Mouse (Mus musculus): ENCODE results near the gene Klhl8. TPM values are rescaled to one million over a fixed set of nuclear protein-coding genes. Genes with fewer than 3 reads are reported as not detected.
A peak's percentile ranks its signal among the peaks of the same experiment; 100 is the strongest.

Klhl8 gene
- total RNA-seq, 1 experiment, result 12.0 TPM

GRCm38 (mm10) chr5:103814551-103815248 is 96.4 kb downstream of the Klhl8 start:
- Histone ChIP-seq H3K9ac (ENCODE audit: insufficient read depth, low read depth, low read length, poor library complexity, severe bottlenecking) (peak overlapping the region; percentile 2; the same call in 1 of the 2 replicates), H3K9me3 (ENCODE audit: control insufficient read depth, insufficient read depth, low read depth, low read length) (no peaks in the 10 kb centered on the region), H3K4me1 (ENCODE audit: control insufficient read depth in 2 of 2, insufficient read depth in 2 of 2, low read length in 2 of 2, poor library complexity in 1 of 2) (peaks cover 19 to 23% of the 10 kb centered on the region in 2 experiments), H3K36me3 (ENCODE audit: control insufficient read depth, insufficient read depth, low read length, poor library complexity, severe bottlenecking) (peaks cover 1% of the 10 kb centered on the region; the same call in 1 of the 2 replicates), H3K4me3 (ENCODE audit: insufficient read depth in 1 of 2, low read depth in 1 of 2, low read length in 2 of 2, poor library complexity in 1 of 2, severe bottlenecking in 1 of 2) (peak overlapping the region in 1 of 2 experiments; percentile 1; a peak in 1 of 4 replicates), H3K27ac (ENCODE audit: insufficient read depth, low read depth, low read length, poor library complexity, severe bottlenecking) (no peak overlapping the region)
- in situ Hi-C loops (cut with MboI; ENCODE audit: low sequenced_read_pairs in 2 of 2, unreplicated experiment in 2 of 2), result no loop called here
- TF ChIP-seq ZC3H11A (IDR thresholded peaks at IDR 0.05; ENCODE audit: borderline replicate concordance, low read depth, low read length) (no peak), CHD2 (IDR thresholded peaks at IDR 0.05; ENCODE audit: low read depth, low read length) (no peak), HCFC1 (IDR thresholded peaks at IDR 0.05; ENCODE audit: borderline replicate concordance, insufficient read depth, low read length) (no peak), ZNF384 (IDR thresholded peaks at IDR 0.05; ENCODE audit: low read depth, low read length) (no peak), MAFK (IDR thresholded peaks at IDR 0.05; ENCODE audit: insufficient read depth, low read depth, low read length) (no peak)
- no peak for DNase-seq (ENCODE audit: low read depth, low spot score)

- peak overlapping the region in 1 of 2 experiments; percentile 1; a peak in 1 of 4 replicates for H3K4me3 ChIP-seq (ENCODE audit: insufficient read depth in 1 of 2, low read depth in 1 of 2, low read length in 2 of 2, poor library complexity in 1 of 2, severe bottlenecking in 1 of 2)
- H3K4me1 ChIP-seq (ENCODE audit: control insufficient read depth in 2 of 2, insufficient read depth in 2 of 2, low read length in 2 of 2, poor library complexity in 1 of 2), result peaks cover 19 to 23% of the 10 kb centered on the region in 2 experiments
- H3K27ac ChIP-seq (ENCODE audit: insufficient read depth, low read depth, low read length, poor library complexity, severe bottlenecking), result peak overlapping the region; percentile 37; the same call in 1 of the 2 replicates
- in situ Hi-C loops (cut with MboI; ENCODE audit: low sequenced_read_pairs in 2 of 2, unreplicated experiment in 2 of 2), result no loop called here
- TF ChIP-seq MAFK (IDR thresholded peaks at IDR 0.05; ENCODE audit: insufficient read depth, low read depth, low read length), result no peak
- no peak for TF ChIP-seq ZC3H11A (IDR thresholded peaks at IDR 0.05; ENCODE audit: borderline replicate concordance, low read depth, low read length)
- no peak for TF ChIP-seq ZNF384 (IDR thresholded peaks at IDR 0.05; ENCODE audit: low read depth, low read length)
- TF ChIP-seq CHD2 (IDR thresholded peaks at IDR 0.05; ENCODE audit: low read depth, low read length), result no peak
- no peak for TF ChIP-seq HCFC1 (IDR thresholded peaks at IDR 0.05; ENCODE audit: borderline replicate concordance, insufficient read depth, low read length)
- no peak overlapping the region; the same call in 1 of the 2 replicates for H3K9ac ChIP-seq (ENCODE audit: insufficient read depth, low read depth, low read length, poor library complexity, severe bottlenecking)
- no peaks in the 10 kb centered on the region for H3K9me3 ChIP-seq (ENCODE audit: control insufficient read depth, insufficient read depth, low read depth, low read length)
- no peaks in the 10 kb centered on the region; the same call in 1 of the 2 replicates for H3K36me3 ChIP-seq (ENCODE audit: control insufficient read depth, insufficient read depth, low read length, poor library complexity, severe bottlenecking)
- DNase-seq (ENCODE audit: low read depth, low spot score), result no peak
Measured at GRCm38 (mm10) chr5:103813997-103814542, 97.0 kb downstream of the Klhl8 start.

- Histone ChIP-seq H3K9ac (ENCODE audit: insufficient read depth, low read depth, low read length, poor library complexity, severe bottlenecking) (no peak overlapping the region), H3K36me3 (ENCODE audit: control insufficient read depth, insufficient read depth, low read length, poor library complexity, severe bottlenecking) (no peaks in the 10 kb centered on the region; the same call in 1 of the 2 replicates), H3K4me3 (ENCODE audit: insufficient read depth in 1 of 2, low read depth in 1 of 2, low read length in 2 of 2, poor library complexity in 1 of 2, severe bottlenecking in 1 of 2) (peak overlapping the region in 1 of 2 experiments; percentile 27; a peak in 1 of 4 replicates), H3K9me3 (ENCODE audit: control insufficient read depth, insufficient read depth, low read depth, low read length) (no peaks in the 10 kb centered on the region), H3K27ac (ENCODE audit: insufficient read depth, low read depth, low read length, poor library complexity, severe bottlenecking) (peak overlapping the region; percentile 69), H3K4me1 (ENCODE audit: control insufficient read depth in 2 of 2, insufficient read depth in 2 of 2, low read length in 2 of 2, poor library complexity in 1 of 2) (peaks cover 19 to 23% of the 10 kb centered on the region in 2 experiments)
- in situ Hi-C loops (cut with MboI; ENCODE audit: low sequenced_read_pairs in 2 of 2, unreplicated experiment in 2 of 2), result no loop called here
- DNase-seq (ENCODE audit: low read depth, low spot score), result peak; percentile 75
- TF ChIP-seq MAFK (IDR thresholded peaks at IDR 0.05; ENCODE audit: insufficient read depth, low read depth, low read length), result no peak
- no peak for TF ChIP-seq CHD2 (IDR thresholded peaks at IDR 0.05; ENCODE audit: low read depth, low read length)
- TF ChIP-seq HCFC1 (IDR thresholded peaks at IDR 0.05; ENCODE audit: borderline replicate concordance, insufficient read depth, low read length), result no peak
- TF ChIP-seq ZNF384 (IDR thresholded peaks at IDR 0.05; ENCODE audit: low read depth, low read length), result no peak
- TF ChIP-seq ZC3H11A (IDR thresholded peaks at IDR 0.05; ENCODE audit: borderline replicate concordance, low read depth, low read length), result no peak
Measured at GRCm38 (mm10) chr5:103813291-103813690, 97.8 kb downstream of the Klhl8 start.

Other genes with a start within 250 kb of the Klhl8 start
- gene Aff1, start 218.9 kb downstream of the Klhl8 start, total RNA-seq (2012; rRNA removed), result 21.2 and 26.0 TPM in 2 replicates
- not detected in 2 replicates for gene Hsd17b13, start 66.2 kb upstream of the Klhl8 start, total RNA-seq (2012; rRNA removed)
- gene Hsd17b11, start 110.7 kb upstream of the Klhl8 start, total RNA-seq (2012; rRNA removed), result 45.6 and 78.4 TPM in 2 replicates
- gene Nudt9, start 135.0 kb upstream of the Klhl8 start, total RNA-seq (2012; rRNA removed), result 55.4 and 75.6 TPM in 2 replicates
- gene Gm17660, start 166.3 kb upstream of the Klhl8 start, total RNA-seq (2012; rRNA removed), result not detected in 2 replicates
- gene Sparcl1, start 202.5 kb upstream of the Klhl8 start, total RNA-seq (2012; rRNA removed), result 0.13 TPM in 1 of 2 replicates, not detected in the other

Measured in ES-E14 (cell line).